In the genomic region with DNA sequence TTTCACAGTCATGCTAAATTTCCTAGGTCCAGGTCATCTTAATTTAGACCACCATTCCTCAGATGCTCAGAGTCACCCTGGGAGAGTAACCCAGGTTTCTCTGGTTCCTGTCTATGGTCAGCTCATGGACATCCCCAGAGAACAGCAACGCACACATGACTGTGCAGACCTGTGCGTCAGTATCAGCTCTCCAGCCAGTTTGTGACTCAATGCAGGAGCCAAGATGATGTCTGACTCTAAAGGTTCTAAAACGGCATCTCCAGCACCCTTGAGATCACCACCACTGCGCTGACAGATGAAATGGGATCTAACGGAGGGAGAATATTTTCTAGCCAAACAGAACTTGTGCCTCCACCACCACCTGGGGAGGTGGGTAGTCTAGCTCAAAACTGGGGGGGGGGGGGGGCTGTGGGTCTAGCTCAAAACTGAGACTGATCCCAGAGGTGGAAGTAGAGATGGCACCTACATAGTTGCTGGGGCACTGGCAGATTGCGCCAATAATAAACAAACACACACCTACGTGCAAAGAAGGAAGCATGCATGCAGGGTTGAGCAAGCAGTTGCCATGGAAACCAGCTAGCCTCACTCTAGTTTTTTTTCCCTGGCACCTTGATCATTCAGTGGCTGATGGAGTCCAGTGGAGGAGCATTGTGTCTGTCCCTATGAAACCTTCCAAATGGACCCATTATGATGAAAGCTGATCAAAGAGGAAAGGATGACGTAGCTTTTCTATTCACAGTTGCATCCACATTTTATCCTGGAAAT, we compare ENCODE assay signal across 10 mouse cellular contexts.
A peak's percentile ranks its signal among the peaks of the same experiment; 100 is the strongest.
DNase-seq lines count a peak whose midpoint lies in the region.
"Had no signal": no experiment of that assay in that cellular context is flagged by ENCODE, and none has a peak within 500 bp of the region (broad histone marks: within the 10 kb centered on the region; RNA-seq: fewer than 3 reads in every experiment).

No protein-coding gene starts in this region.

- DNase-seq in cerebellum, postnatal 14 days: peak; percentile 49 to 57
- no peak for DNase-seq in cerebellum, adult 9-10 months
- DNase-seq in kidney, postnatal 4 days: peak; percentile 13 to 27
- no peak for DNase-seq in kidney, postnatal 14 days
- peak; percentile 74 for DNase-seq in right cerebral cortex, adult 18-20 months
- no peak for DNase-seq in right cerebral cortex, postnatal 14 days
- peak; percentile 50 to 64 for DNase-seq in right cerebral cortex, postnatal 36 days (ENCODE audit: low spot score in 2 of 2)
- DNase-seq in natural killer cell, adult 2 months (ENCODE audit: low spot score in 2 of 2): no peak
- DNase-seq: cerebellum, postnatal 36 days; kidney, adult 8-10 months had no signal

Comparison
In these comparisons a context has a peak if more than half of its experiments do, and no peak if none do; other contexts are left out.
1. DNase-seq: peak in cerebellum, postnatal 14 days (2 of 2), kidney, postnatal 4 days (2 of 2), right cerebral cortex, adult 18-20 months (single experiment) and right cerebral cortex, postnatal 36 days (2 of 2); none in cerebellum, adult 9-10 months (single experiment), kidney, postnatal 14 days (single experiment), right cerebral cortex, postnatal 14 days (single experiment) and natural killer cell, adult 2 months (0 of 2).